Mouse (Mus musculus): ENCODE results near the gene Zfand3. TPM values are rescaled to one million over a fixed set of nuclear protein-coding genes. Genes with fewer than 3 reads are reported as not detected.

The Zfand3 gene
- polyA plus RNA-seq, 1 experiment: 166 TPM

GRCm38 (mm10) chr17:30193615-30194014 is 189.1 kb downstream of the Zfand3 start:
- no peak for DNase-seq (ENCODE audit: low read depth)

- DNase-seq (ENCODE audit: low read depth): no peak
Measured at GRCm38 (mm10) chr17:30194091-30194490, 189.6 kb downstream of the Zfand3 start.

GRCm38 (mm10) chr17:30194629-30195445 is 190.3 kb downstream of the Zfand3 start:
- no peak for DNase-seq (ENCODE audit: low read depth)

GRCm38 (mm10) chr17:30195591-30196183 is 191.2 kb downstream of the Zfand3 start:
- DNase-seq (ENCODE audit: low read depth): peak; percentile 49

GRCm38 (mm10) chr17:30196401-30197279 is 192.1 kb downstream of the Zfand3 start:
- DNase-seq (ENCODE audit: low read depth): no peak

GRCm38 (mm10) chr17:30197280-30198030 is 192.9 kb downstream of the Zfand3 start:
- DNase-seq (ENCODE audit: low read depth): no peak

GRCm38 (mm10) chr17:30198422-30198821 is 193.9 kb downstream of the Zfand3 start:
- DNase-seq (ENCODE audit: low read depth): no peak

- DNase-seq (ENCODE audit: low read depth): no peak
Measured at GRCm38 (mm10) chr17:30199374-30200247, 195.1 kb downstream of the Zfand3 start.

- no peak for DNase-seq (ENCODE audit: low read depth)
Measured at GRCm38 (mm10) chr17:30200283-30200682, 195.8 kb downstream of the Zfand3 start.

GRCm38 (mm10) chr17:30205062-30205825 is 200.7 kb downstream of the Zfand3 start:
- no peak for DNase-seq (ENCODE audit: low read depth)

- no peak for DNase-seq (ENCODE audit: low read depth)
Measured at GRCm38 (mm10) chr17:30210262-30210661, 205.7 kb downstream of the Zfand3 start.

GRCm38 (mm10) chr17:30210936-30211335 is 206.4 kb downstream of the Zfand3 start:
- DNase-seq (ENCODE audit: low read depth): no peak

GRCm38 (mm10) chr17:30212647-30213046 is 208.1 kb downstream of the Zfand3 start:
- no peak for DNase-seq (ENCODE audit: low read depth)

- no peak for DNase-seq (ENCODE audit: low read depth)
Measured at GRCm38 (mm10) chr17:30213371-30213770, 208.8 kb downstream of the Zfand3 start.

GRCm38 (mm10) chr17:30214393-30214792 is 209.9 kb downstream of the Zfand3 start:
- DNase-seq (ENCODE audit: low read depth): no peak

GRCm38 (mm10) chr17:30215741-30216140 is 211.2 kb downstream of the Zfand3 start:
- DNase-seq (ENCODE audit: low read depth): no peak

GRCm38 (mm10) chr17:30221677-30222076 is 217.1 kb downstream of the Zfand3 start:
- no peak for DNase-seq (ENCODE audit: low read depth)

- no peak for DNase-seq (ENCODE audit: low read depth)
Measured at GRCm38 (mm10) chr17:30222361-30222760, 217.8 kb downstream of the Zfand3 start.

- no peak for DNase-seq (ENCODE audit: low read depth)
Measured at GRCm38 (mm10) chr17:30222837-30223236, 218.3 kb downstream of the Zfand3 start.
